Mouse (Mus musculus) ES-E14 (cell line): ENCODE measurements at regions not wholly inside any gene's neighbourhood (a gene's known extent, or its start where the extent isn't known, plus 50 kb on each side); places are given as distances from the start of the nearest gene placed in this dataset.

Source experiments
- DNase-seq: peaks from one replicate; pipeline ENCODE4 v3.0.0-alpha.2; 2013; ENCODE audit warnings: low read depth, low spot score
- H3K27ac ChIP-seq: 2 replicates; pipeline ENCODE4 v1.5.1; 2012; ENCODE audit warnings: low read depth, mild to moderate bottlenecking, low read length, moderate library complexity, mixed read lengths; ENCODE audit not compliant: poor library complexity, insufficient read depth, severe bottlenecking
- H3K36me3 ChIP-seq: 2 replicates; pipeline ENCODE4 v1.6.1; 2012; ENCODE audit warnings: mild to moderate bottlenecking, low read length, moderate library complexity, mixed read lengths; ENCODE audit not compliant: control insufficient read depth, poor library complexity, insufficient read depth, severe bottlenecking
- H3K4me1 ChIP-seq, 2 experiments: fragments of 150-350 bp in 1 of 2; sonication (generic) in 1 of 2; 2 replicates each; pipeline ENCODE4 v1.6.1; 2012; ENCODE audit warnings: low read length in 2 of 2, mild to moderate bottlenecking in 1 of 2, mixed read lengths in 1 of 2; ENCODE audit not compliant: control insufficient read depth in 2 of 2, insufficient read depth in 2 of 2, poor library complexity in 1 of 2
- H3K4me3 ChIP-seq, 2 experiments: fragments of 150-350 bp in 1 of 2; sonication (generic) in 1 of 2; 2 replicates each; pipeline ENCODE4 v1.5.1; 2012; ENCODE audit warnings: low read length in 2 of 2, low read depth in 1 of 2, mild to moderate bottlenecking in 1 of 2, mixed read lengths in 1 of 2; ENCODE audit not compliant: insufficient read depth in 1 of 2, poor library complexity in 1 of 2, severe bottlenecking in 1 of 2
- H3K9ac ChIP-seq: 2 replicates; pipeline ENCODE4 v1.6.1; 2012; ENCODE audit warnings: low read depth, mild to moderate bottlenecking, low read length, mixed read lengths; ENCODE audit not compliant: poor library complexity, insufficient read depth, severe bottlenecking
- H3K9me3 ChIP-seq: fragments of 150-350 bp; sonication (generic); 2 replicates; pipeline ENCODE4 v1.6.1; 2012; ENCODE audit warnings: low read depth, mild to moderate bottlenecking, low read length; ENCODE audit not compliant: control insufficient read depth, insufficient read depth
- CHD2 ChIP-seq: IDR thresholded peaks from 2 replicates; pipeline ENCODE4 v1.6.1; 2014; ENCODE audit warnings: mild to moderate bottlenecking, low read depth, low read length, inconsistent platforms
- HCFC1 ChIP-seq: IDR thresholded peaks from 2 replicates; pipeline ENCODE4 v1.6.1; 2012; ENCODE audit warnings: low read length, inconsistent platforms, borderline replicate concordance; ENCODE audit not compliant: insufficient read depth
- MAFK ChIP-seq: IDR thresholded peaks from 2 replicates; pipeline ENCODE4 v1.6.1; 2014; ENCODE audit warnings: mild to moderate bottlenecking, low read depth, low read length, inconsistent platforms; ENCODE audit not compliant: insufficient read depth
- ZC3H11A ChIP-seq: IDR thresholded peaks from 2 replicates; pipeline ENCODE4 v1.6.1; 2012; ENCODE audit warnings: low read depth, mild to moderate bottlenecking, inconsistent platforms, low read length, borderline replicate concordance
- ZNF384 ChIP-seq: IDR thresholded peaks from 2 replicates; pipeline ENCODE4 v1.6.1; 2012; ENCODE audit warnings: low read depth, low read length, inconsistent platforms
- in situ Hi-C, 2 experiments: fragments of 600-800 bp; cut with MboI; formaldehyde crosslinking; loops; one replicate each; pipeline ENCODE4 v1.15.1; 2025; ENCODE audit warnings: low sequenced_read_pairs in 2 of 2, inconsistent platforms in 1 of 2; ENCODE audit not compliant: unreplicated experiment in 2 of 2

GRCm38 (mm10) chr7:133259143-133259542, 135.0 kb upstream of the Ctbp2 start:
- Histone ChIP-seq H3K27ac (no peak overlapping the region), H3K9me3 (no peaks in the 10 kb centered on the region), H3K9ac (no peak overlapping the region), H3K4me1 (no peaks in the 10 kb centered on the region), H3K36me3 (no peaks in the 10 kb centered on the region), H3K4me3 (no peak overlapping the region)
- in situ Hi-C loops: no loop called here
- DNase-seq: no peak
- no peak for TF ChIP-seq MAFK
- TF ChIP-seq HCFC1: no peak
- TF ChIP-seq ZC3H11A: no peak
- no peak for TF ChIP-seq CHD2
- no peak for TF ChIP-seq ZNF384

DNA sequence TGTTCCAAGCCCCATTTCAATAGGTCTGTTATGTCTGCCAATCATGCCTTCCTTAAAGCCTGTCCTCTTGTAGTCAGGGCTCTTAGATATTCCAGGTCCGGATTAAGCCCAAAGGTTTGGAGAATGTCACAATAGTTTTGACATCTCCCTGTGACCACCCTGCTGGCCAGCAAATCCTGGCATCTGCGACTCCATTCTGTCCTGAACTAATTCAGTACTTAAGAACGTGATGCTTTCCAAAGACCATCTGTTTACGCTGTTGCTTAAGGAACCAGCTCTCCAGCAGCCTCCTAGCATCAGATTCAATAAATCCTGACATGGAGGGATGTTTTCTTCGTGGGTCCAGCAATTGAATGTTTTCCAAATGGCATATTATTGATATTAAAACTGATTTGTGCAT, 132.7 kb upstream of the Ctbp2 start:
- H3K9me3 ChIP-seq: no peaks in the 10 kb centered on the region
- no peak overlapping the region for H3K9ac ChIP-seq
- no peak overlapping the region for H3K27ac ChIP-seq
- no peaks in the 10 kb centered on the region for H3K36me3 ChIP-seq
- TF ChIP-seq HCFC1: no peak
- no peak for TF ChIP-seq MAFK
- TF ChIP-seq ZC3H11A: no peak
- no peak for TF ChIP-seq CHD2
- no peak overlapping the region for H3K4me3 ChIP-seq
- in situ Hi-C loops: no loop called here
- H3K4me1 ChIP-seq: no peaks in the 10 kb centered on the region
- DNase-seq: no peak

DNA sequence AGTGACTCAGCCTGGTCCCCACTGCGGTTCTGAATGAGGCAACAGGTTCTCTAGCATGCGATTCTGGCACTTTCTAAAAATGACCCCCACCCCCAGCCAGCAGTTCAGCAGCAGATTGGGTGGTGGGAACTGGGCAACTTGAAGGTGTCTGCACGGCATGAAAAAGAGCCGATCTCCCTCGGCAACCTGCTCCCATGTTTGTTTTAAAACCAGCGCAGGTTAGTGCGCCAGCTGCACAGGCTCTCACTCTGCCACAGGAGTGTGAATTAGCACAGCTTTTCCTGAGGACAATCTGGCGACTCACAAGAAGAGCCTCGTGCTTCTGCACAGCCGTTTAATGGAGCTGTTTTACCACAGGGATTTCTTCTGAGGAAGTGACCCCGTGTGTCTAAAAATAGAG, 120.4 kb upstream of the Ctbp2 start:
- in situ Hi-C loops: no loop called here
- H3K9ac ChIP-seq: no peak overlapping the region
- no peak overlapping the region for H3K4me3 ChIP-seq
- no peaks in the 10 kb centered on the region for H3K4me1 ChIP-seq
- no peak for TF ChIP-seq HCFC1
- no peak for TF ChIP-seq CHD2
- no peak for TF ChIP-seq ZC3H11A
- TF ChIP-seq MAFK: no peak
- TF ChIP-seq ZNF384: no peak
- DNase-seq: no peak
- no peaks in the 10 kb centered on the region for H3K9me3 ChIP-seq
- no peak overlapping the region for H3K27ac ChIP-seq
- no peaks in the 10 kb centered on the region for H3K36me3 ChIP-seq

DNA sequence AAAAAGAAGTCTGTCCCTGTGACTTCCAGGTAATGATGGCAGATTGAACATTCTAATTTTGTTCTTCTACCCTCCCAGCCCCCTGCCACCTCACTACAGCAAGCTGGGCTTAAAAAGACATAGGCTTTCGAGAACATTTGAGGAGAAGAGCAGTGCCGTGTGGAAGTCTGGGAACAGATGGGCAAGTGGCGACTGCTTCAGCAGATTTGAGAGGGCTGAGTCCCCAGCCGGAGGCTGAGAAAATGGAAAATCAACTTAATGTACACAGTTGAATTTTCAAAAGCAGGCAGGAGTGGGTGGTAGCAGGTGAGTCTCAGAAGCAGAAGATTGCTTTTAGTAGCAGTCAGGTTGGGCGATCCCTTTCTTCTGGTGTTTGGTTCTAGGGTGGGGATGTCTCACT, 110.2 kb upstream of the Ctbp2 start:
- Histone ChIP-seq H3K4me3 (no peak overlapping the region), H3K4me1 (no peaks in the 10 kb centered on the region), H3K9me3 (no peaks in the 10 kb centered on the region), H3K27ac (no peak overlapping the region), H3K9ac (no peak overlapping the region), H3K36me3 (no peaks in the 10 kb centered on the region)
- no peak for TF ChIP-seq HCFC1
- no peak for TF ChIP-seq ZNF384
- TF ChIP-seq MAFK: no peak
- no peak for TF ChIP-seq ZC3H11A
- TF ChIP-seq CHD2: no peak
- no peak for DNase-seq
- in situ Hi-C loops: no loop called here

GRCm38 (mm10) chr7:133232889-133233441, 108.8 kb upstream of the Ctbp2 start:
- Histone ChIP-seq H3K27ac (no peak overlapping the region), H3K36me3 (no peaks in the 10 kb centered on the region), H3K4me3 (no peak overlapping the region), H3K9ac (no peak overlapping the region), H3K9me3 (no peaks in the 10 kb centered on the region), H3K4me1 (no peaks in the 10 kb centered on the region)
- no peak for DNase-seq
- in situ Hi-C loops: no loop called here
- TF ChIP-seq ZC3H11A: no peak
- no peak for TF ChIP-seq MAFK
- TF ChIP-seq CHD2: no peak
- no peak for TF ChIP-seq ZNF384
